8 mouse cellular contexts compared by ENCODE assay signal in genomic region chr6:103306420-103307249, GRCm38 (mm10).
A peak's percentile ranks its signal among the peaks of the same experiment; 100 is the strongest.
DNase-seq lines count a peak whose midpoint lies in the region; ATAC-seq and TF ChIP-seq lines count a peak whose summit lies in the region.

No protein-coding gene starts in this region.

- no peaks in the 10 kb centered on the region for H3K9me3 ChIP-seq in liver, embryonic 12.5 days (replicated peaks)
- H3K9me3 ChIP-seq in embryonic facial prominence, embryonic 14.5 days (ENCODE audit: control insufficient read depth, low read length), result no peaks in the 10 kb centered on the region
- no peaks in the 10 kb centered on the region for H3K9me3 ChIP-seq in midbrain, embryonic 12.5 days

- no peak for TF ChIP-seq POLR2A in liver, adult 2 months (IDR thresholded peaks at IDR 0.05; ENCODE audit: extremely low read depth, insufficient read depth, low read length)
- no peak for TF ChIP-seq POLR2A in lung, adult 2 months (IDR thresholded peaks at IDR 0.05; ENCODE audit: borderline replicate concordance, extremely low read depth, low read depth, low read length)

- intact Hi-C loops in gastrocnemius, postnatal 14 days (cut with DNase I; ENCODE audit: low total_unique reads), result loop anchor here (5.0 kb wide), 1 partner anchor 376 kb away; no protein-coding TSS in a partner anchor

- H3K4me1 ChIP-seq in liver, adult 2 months (ENCODE audit: control insufficient read depth, insufficient read depth, low read length), result no peaks in the 10 kb centered on the region
- H3K4me1 ChIP-seq in liver, embryonic 12.5 days, result no peaks in the 10 kb centered on the region
- H3K4me1 ChIP-seq in embryonic facial prominence, embryonic 14.5 days (ENCODE audit: control insufficient read depth, insufficient read depth, low read length), result no peaks in the 10 kb centered on the region
- peaks cover 6% of the 10 kb centered on the region; the same call in 1 of the 2 replicates for H3K4me1 ChIP-seq in midbrain, embryonic 12.5 days
- H3K4me1 ChIP-seq in lung, adult 2 months (ENCODE audit: control insufficient read depth, insufficient read depth, low read length), result no peaks in the 10 kb centered on the region

- H3K27ac ChIP-seq in liver, adult 2 months (replicated peaks; ENCODE audit: insufficient read depth, low read depth, low read length), result no peak overlapping the region
- no peak overlapping the region for H3K27ac ChIP-seq in liver, embryonic 12.5 days
- H3K27ac ChIP-seq in embryonic facial prominence, embryonic 14.5 days (replicated peaks; ENCODE audit: low read depth, low read length), result no peak overlapping the region
- peak overlapping the region; percentile 42; the same call in 1 of the 2 replicates for H3K27ac ChIP-seq in midbrain, embryonic 12.5 days (replicated peaks)

- WGBS in liver, adult 2 months, result 45% methylated on average over 8 of the region's 8 CpGs
- 46% methylated on average over 8 of the region's 8 CpGs for WGBS in liver, embryonic 12.5 days (ENCODE audit: insufficient replicate concordance)
- WGBS in embryonic facial prominence, embryonic 14.5 days, result 51% methylated on average over 8 of the region's 8 CpGs
- WGBS in midbrain, embryonic 12.5 days, result 42% methylated on average over 8 of the region's 8 CpGs
- WGBS in lung, adult 2 months, result 46% methylated on average over 8 of the region's 8 CpGs

- H3K4me2 ChIP-seq in liver, embryonic 12.5 days, result no peak overlapping the region
- H3K4me2 ChIP-seq in embryonic facial prominence, embryonic 14.5 days (ENCODE audit: low read depth, low read length), result no peak overlapping the region
- no peak overlapping the region for H3K4me2 ChIP-seq in midbrain, embryonic 12.5 days (replicated peaks)

- no peak overlapping the region for H3K4me3 ChIP-seq in liver, adult 2 months (ENCODE audit: insufficient read depth, low read depth, low read length)
- H3K4me3 ChIP-seq in liver, embryonic 12.5 days, result no peak overlapping the region
- H3K4me3 ChIP-seq in embryonic facial prominence, embryonic 14.5 days (ENCODE audit: low read depth, low read length), result no peak overlapping the region
- H3K4me3 ChIP-seq in midbrain, embryonic 12.5 days, result no peak overlapping the region
- H3K4me3 ChIP-seq in lung, adult 2 months (replicated peaks; ENCODE audit: extremely low read depth, low read depth, low read length), result no peak overlapping the region

- DNase-seq in liver, adult 2 months (ENCODE audit: extremely low read depth, low read depth, low spot score), result peak; percentile 31
- peak; percentile 20 for DNase-seq in WW6 (ENCODE audit: low read depth, low spot score)
- DNase-seq in embryonic facial prominence, embryonic 14.5 days (ENCODE audit: low spot score), result peak; percentile 75
- DNase-seq in lung, adult 2 months, result no peak
- DNase-seq in right cerebral cortex, adult 18-20 months, result no peak
- DNase-seq in gastrocnemius, postnatal 14 days, result no peak

- no peaks in the 10 kb centered on the region for H3K36me3 ChIP-seq in liver, adult 2 months (ENCODE audit: control insufficient read depth, insufficient read depth, low read length)
- H3K36me3 ChIP-seq in liver, embryonic 12.5 days, result no peaks in the 10 kb centered on the region
- no peaks in the 10 kb centered on the region for H3K36me3 ChIP-seq in embryonic facial prominence, embryonic 14.5 days (ENCODE audit: control insufficient read depth, insufficient read depth, low read length)
- H3K36me3 ChIP-seq in midbrain, embryonic 12.5 days, result no peaks in the 10 kb centered on the region

- H3K27me3 ChIP-seq in liver, adult 2 months (ENCODE audit: control insufficient read depth, insufficient read depth, low read length), result no peaks in the 10 kb centered on the region
- H3K27me3 ChIP-seq in liver, embryonic 12.5 days (replicated peaks), result no peaks in the 10 kb centered on the region
- no peaks in the 10 kb centered on the region for H3K27me3 ChIP-seq in embryonic facial prominence, embryonic 14.5 days (replicated peaks; ENCODE audit: control insufficient read depth, insufficient read depth, low read length)
- H3K27me3 ChIP-seq in midbrain, embryonic 12.5 days, result 0 out of 2 replicates have a peak, but pooled peaks cover 5% of the 10 kb centered on the region

- H3K79me2 ChIP-seq in liver, adult 2 months (ENCODE audit: control insufficient read depth, insufficient read depth, low read length), result no peaks in the 10 kb centered on the region

- peak; percentile 14; the same call in 1 of the 2 replicates for TF ChIP-seq CTCF in liver, adult 2 months (IDR thresholded peaks at IDR 0.05; ENCODE audit: low read depth, low read length)
- TF ChIP-seq CTCF in lung, adult 2 months (IDR thresholded peaks at IDR 0.05; ENCODE audit: insufficient read depth, low read length), result no peak

- no peak for ATAC-seq in liver, embryonic 12.5 days
- no peak for ATAC-seq in embryonic facial prominence, embryonic 14.5 days (ENCODE audit: low read depth)
- peak; percentile 70 for ATAC-seq in midbrain, embryonic 12.5 days (ENCODE audit: low FRiP score, low read depth)

- H3K9ac ChIP-seq in liver, adult 2 months (ENCODE audit: low read depth, low read length), result no peak overlapping the region
- H3K9ac ChIP-seq in liver, embryonic 12.5 days, result no peak overlapping the region
- H3K9ac ChIP-seq in embryonic facial prominence, embryonic 14.5 days (ENCODE audit: low read depth, low read length), result no peak overlapping the region
- no peak overlapping the region for H3K9ac ChIP-seq in midbrain, embryonic 12.5 days (replicated peaks)

Comparison
In these comparisons a context has a peak if more than half of its experiments do, and no peak if none do; other contexts are left out.
1. DNase-seq: peak in liver, adult 2 months (single experiment), WW6 (single experiment) and embryonic facial prominence, embryonic 14.5 days (single experiment); none in lung, adult 2 months (single experiment), right cerebral cortex, adult 18-20 months (single experiment) and gastrocnemius, postnatal 14 days (single experiment).